Mouse (Mus musculus): Measurements from ENCODE around the gene Cux2.

The Cux2 gene

GRCm38 (mm10) chr5:122016744-122017143 is 33.2 kb downstream of the Cux2 start:
- DNase-seq (ENCODE audit: low read depth): no peak

- DNase-seq (ENCODE audit: low read depth): no peak
Observed at GRCm38 (mm10) chr5:122015149-122015548, 34.8 kb downstream of the Cux2 start.

GRCm38 (mm10) chr5:122014671-122015070 is 35.2 kb downstream of the Cux2 start:
- DNase-seq (ENCODE audit: low read depth): no peak

GRCm38 (mm10) chr5:122011289-122011688 is 38.6 kb downstream of the Cux2 start:
- DNase-seq (ENCODE audit: low read depth): no peak

GRCm38 (mm10) chr5:122007946-122008441 is 41.9 kb downstream of the Cux2 start:
- DNase-seq (ENCODE audit: low read depth): no peak

GRCm38 (mm10) chr5:122003460-122003859 is 46.4 kb downstream of the Cux2 start:
- no peak for DNase-seq (ENCODE audit: low read depth)

- no peak for DNase-seq (ENCODE audit: low read depth)
Observed at GRCm38 (mm10) chr5:122002148-122002547, 47.8 kb downstream of the Cux2 start.

GRCm38 (mm10) chr5:122001311-122001710 is 48.6 kb downstream of the Cux2 start:
- DNase-seq (ENCODE audit: low read depth): no peak

GRCm38 (mm10) chr5:122000381-122000780 is 49.5 kb downstream of the Cux2 start:
- DNase-seq (ENCODE audit: low read depth): no peak

- peak; percentile 21 for DNase-seq (ENCODE audit: low read depth)
Observed at GRCm38 (mm10) chr5:121998981-121999795, 50.7 kb downstream of the Cux2 start.

- DNase-seq (ENCODE audit: low read depth): no peak
Observed at GRCm38 (mm10) chr5:121998281-121998680, 51.6 kb downstream of the Cux2 start.

- no peak for DNase-seq (ENCODE audit: low read depth)
Observed at GRCm38 (mm10) chr5:121996701-121997100, 53.2 kb downstream of the Cux2 start.

- DNase-seq (ENCODE audit: low read depth): no peak
Observed at GRCm38 (mm10) chr5:121994808-121995207, 55.1 kb downstream of the Cux2 start.

- DNase-seq (ENCODE audit: low read depth): no peak
Observed at GRCm38 (mm10) chr5:121991914-121992313, 58.0 kb downstream of the Cux2 start.

GRCm38 (mm10) chr5:121985855-121986254 is 64.0 kb downstream of the Cux2 start:
- no peak for DNase-seq (ENCODE audit: low read depth)

- DNase-seq (ENCODE audit: low read depth): no peak
Observed at GRCm38 (mm10) chr5:121981650-121982131, 68.2 kb downstream of the Cux2 start.

GRCm38 (mm10) chr5:121976331-121976730 is 73.6 kb downstream of the Cux2 start:
- DNase-seq (ENCODE audit: low read depth): no peak

GRCm38 (mm10) chr5:121973541-121973940 is 76.4 kb downstream of the Cux2 start:
- DNase-seq (ENCODE audit: low read depth): no peak

- no peak for DNase-seq (ENCODE audit: low read depth)
Observed at GRCm38 (mm10) chr5:121972680-121973192, 77.2 kb downstream of the Cux2 start.

- no peak for DNase-seq (ENCODE audit: low read depth)
Observed at GRCm38 (mm10) chr5:121968999-121969398, 80.9 kb downstream of the Cux2 start.

GRCm38 (mm10) chr5:121968416-121968815 is 81.5 kb downstream of the Cux2 start:
- DNase-seq (ENCODE audit: low read depth): no peak

- no peak for DNase-seq (ENCODE audit: low read depth)
Observed at GRCm38 (mm10) chr5:121967520-121967919, 82.4 kb downstream of the Cux2 start.

GRCm38 (mm10) chr5:121966940-121967339 is 83.0 kb downstream of the Cux2 start:
- DNase-seq (ENCODE audit: low read depth): no peak

All from c-Kit-positive CD71-positive TER-119-negative erythroid progenitor cells, embryonic 14.5 days (primary cell).